Mouse (Mus musculus): ENCODE results near the gene Sdad1.

The Sdad1 gene

GRCm38 (mm10) chr5:92294525-92294924 is 15.8 kb downstream of the Sdad1 start:
- Histone ChIP-seq H3K4me3 (replicated peaks; ENCODE audit: low read length) (no peak overlapping the region), H3K4me1 (replicated peaks; ENCODE audit: low read depth, low read length) (no peaks in the 10 kb centered on the region), H3K36me3 (ENCODE audit: insufficient read depth, low read length) (peaks cover 95% of the 10 kb centered on the region), H3K27me3 (ENCODE audit: insufficient read depth, low read length) (no peaks in the 10 kb centered on the region), H3K9me3 (ENCODE audit: low read length) (no peaks in the 10 kb centered on the region)
- TF ChIP-seq NANOG (IDR thresholded peaks at IDR 0.05; ENCODE audit: borderline replicate concordance, low read length) (no peak), CTCF (conservative IDR thresholded peaks at IDR 0.05; ENCODE audit: low read length) (no peak), POU5F1 (IDR thresholded peaks at IDR 0.05; ENCODE audit: borderline replicate concordance, low read length) (no peak)

- H3K36me3 ChIP-seq (ENCODE audit: insufficient read depth, low read length), result peaks cover 97% of the 10 kb centered on the region
- no peaks in the 10 kb centered on the region for H3K9me3 ChIP-seq (ENCODE audit: low read length)
- no peak overlapping the region for H3K4me3 ChIP-seq (replicated peaks; ENCODE audit: low read length)
- no peaks in the 10 kb centered on the region for H3K4me1 ChIP-seq (replicated peaks; ENCODE audit: low read depth, low read length)
- TF ChIP-seq CTCF (conservative IDR thresholded peaks at IDR 0.05; ENCODE audit: low read length) (no peak), POU5F1 (IDR thresholded peaks at IDR 0.05; ENCODE audit: borderline replicate concordance, low read length) (no peak), NANOG (IDR thresholded peaks at IDR 0.05; ENCODE audit: borderline replicate concordance, low read length) (no peak)
- no peaks in the 10 kb centered on the region for H3K27me3 ChIP-seq (ENCODE audit: insufficient read depth, low read length)
Observed at GRCm38 (mm10) chr5:92291652-92292414, 18.4 kb downstream of the Sdad1 start.

- TF ChIP-seq CTCF (conservative IDR thresholded peaks at IDR 0.05; ENCODE audit: low read length) (no peak), NANOG (IDR thresholded peaks at IDR 0.05; ENCODE audit: borderline replicate concordance, low read length) (no peak), POU5F1 (IDR thresholded peaks at IDR 0.05; ENCODE audit: borderline replicate concordance, low read length) (no peak)
- Histone ChIP-seq H3K27me3 (ENCODE audit: insufficient read depth, low read length) (no peaks in the 10 kb centered on the region), H3K4me3 (replicated peaks; ENCODE audit: low read length) (no peak overlapping the region), H3K4me1 (replicated peaks; ENCODE audit: low read depth, low read length) (peaks cover 11% of the 10 kb centered on the region), H3K36me3 (ENCODE audit: insufficient read depth, low read length) (peaks cover 96% of the 10 kb centered on the region), H3K9me3 (ENCODE audit: low read length) (no peaks in the 10 kb centered on the region)
Observed at GRCm38 (mm10) chr5:92287840-92288239, 22.4 kb downstream of the Sdad1 start.

- no peaks in the 10 kb centered on the region for H3K9me3 ChIP-seq (ENCODE audit: low read length)
- peaks cover 19% of the 10 kb centered on the region for H3K4me1 ChIP-seq (replicated peaks; ENCODE audit: low read depth, low read length)
- TF ChIP-seq POU5F1 (IDR thresholded peaks at IDR 0.05; ENCODE audit: borderline replicate concordance, low read length), result no peak
- TF ChIP-seq CTCF (conservative IDR thresholded peaks at IDR 0.05; ENCODE audit: low read length), result no peak
- TF ChIP-seq NANOG (IDR thresholded peaks at IDR 0.05; ENCODE audit: borderline replicate concordance, low read length), result no peak
- H3K27me3 ChIP-seq (ENCODE audit: insufficient read depth, low read length), result no peaks in the 10 kb centered on the region
- H3K4me3 ChIP-seq (replicated peaks; ENCODE audit: low read length), result no peak overlapping the region
- peaks cover 55% of the 10 kb centered on the region for H3K36me3 ChIP-seq (ENCODE audit: insufficient read depth, low read length)
Observed at GRCm38 (mm10) chr5:92283107-92283506, 27.2 kb downstream of the Sdad1 start.

- no peak for TF ChIP-seq POU5F1 (IDR thresholded peaks at IDR 0.05; ENCODE audit: borderline replicate concordance, low read length)
- TF ChIP-seq NANOG (IDR thresholded peaks at IDR 0.05; ENCODE audit: borderline replicate concordance, low read length), result no peak
- TF ChIP-seq CTCF (conservative IDR thresholded peaks at IDR 0.05; ENCODE audit: low read length), result no peak
- no peaks in the 10 kb centered on the region for H3K9me3 ChIP-seq (ENCODE audit: low read length)
- H3K4me3 ChIP-seq (replicated peaks; ENCODE audit: low read length), result no peak overlapping the region
- 0 out of 2 replicates have a peak, but pooled peaks cover 1% of the 10 kb centered on the region for H3K27me3 ChIP-seq (ENCODE audit: insufficient read depth, low read length)
- peaks cover 20% of the 10 kb centered on the region for H3K4me1 ChIP-seq (replicated peaks; ENCODE audit: low read depth, low read length)
- H3K36me3 ChIP-seq (ENCODE audit: insufficient read depth, low read length), result peaks cover 50% of the 10 kb centered on the region
Observed at GRCm38 (mm10) chr5:92282571-92282970, 27.7 kb downstream of the Sdad1 start.

GRCm38 (mm10) chr5:92278942-92279537 is 31.2 kb downstream of the Sdad1 start:
- peaks cover 11% of the 10 kb centered on the region; the same call in 1 of the 2 replicates for H3K27me3 ChIP-seq (ENCODE audit: insufficient read depth, low read length)
- peaks cover 38% of the 10 kb centered on the region for H3K4me1 ChIP-seq (replicated peaks; ENCODE audit: low read depth, low read length)
- TF ChIP-seq NANOG (IDR thresholded peaks at IDR 0.05; ENCODE audit: borderline replicate concordance, low read length) (no peak), POU5F1 (IDR thresholded peaks at IDR 0.05; ENCODE audit: borderline replicate concordance, low read length) (no peak), CTCF (conservative IDR thresholded peaks at IDR 0.05; ENCODE audit: low read length) (no peak)
- no peaks in the 10 kb centered on the region for H3K9me3 ChIP-seq (ENCODE audit: low read length)
- peaks cover 17% of the 10 kb centered on the region for H3K36me3 ChIP-seq (ENCODE audit: insufficient read depth, low read length)
- no peak overlapping the region for H3K4me3 ChIP-seq (replicated peaks; ENCODE audit: low read length)

- TF ChIP-seq POU5F1 (IDR thresholded peaks at IDR 0.05; ENCODE audit: borderline replicate concordance, low read length) (no peak), NANOG (IDR thresholded peaks at IDR 0.05; ENCODE audit: borderline replicate concordance, low read length) (no peak), CTCF (conservative IDR thresholded peaks at IDR 0.05; ENCODE audit: low read length) (no peak)
- Histone ChIP-seq H3K4me3 (replicated peaks; ENCODE audit: low read length) (peak within 1 kb of the TSS; percentile 83), H3K4me1 (replicated peaks; ENCODE audit: low read depth, low read length) (peaks cover 44% of the 10 kb centered on the region), H3K27me3 (ENCODE audit: insufficient read depth, low read length) (peaks cover 13% of the 10 kb centered on the region; the same call in 1 of the 2 replicates), H3K36me3 (ENCODE audit: insufficient read depth, low read length) (peaks cover 4% of the 10 kb centered on the region; the same call in 1 of the 2 replicates), H3K9me3 (ENCODE audit: low read length) (no peaks in the 10 kb centered on the region)
Observed at GRCm38 (mm10) chr5:92277437-92278394, 32.6 kb downstream of the Sdad1 start, which contains the start of gene Naaa. Gene Naaa, minus strand, starts transcription at chr5:92278170.

- Histone ChIP-seq H3K36me3 (ENCODE audit: insufficient read depth, low read length) (no peaks in the 10 kb centered on the region), H3K9me3 (ENCODE audit: low read length) (no peaks in the 10 kb centered on the region), H3K27me3 (ENCODE audit: insufficient read depth, low read length) (peaks cover 2% of the 10 kb centered on the region; the same call in 1 of the 2 replicates), H3K4me3 (replicated peaks; ENCODE audit: low read length) (no peak overlapping the region), H3K4me1 (replicated peaks; ENCODE audit: low read depth, low read length) (peaks cover 27% of the 10 kb centered on the region)
- TF ChIP-seq POU5F1 (IDR thresholded peaks at IDR 0.05; ENCODE audit: borderline replicate concordance, low read length), result no peak
- TF ChIP-seq CTCF (conservative IDR thresholded peaks at IDR 0.05; ENCODE audit: low read length), result no peak
- TF ChIP-seq NANOG (IDR thresholded peaks at IDR 0.05; ENCODE audit: borderline replicate concordance, low read length), result no peak
Observed at GRCm38 (mm10) chr5:92270496-92270895, 39.8 kb downstream of the Sdad1 start.

Data from E14TG2a.4 (cell line).